Mouse (Mus musculus) embryonic facial prominence, embryonic 15.5 days (tissue): ENCODE data around the gene Rnf26. TPM values are rescaled to one million over a fixed set of nuclear protein-coding genes. Genes with fewer than 3 reads are reported as not detected.

Experiments used
- ATAC-seq: fragments of 200-750 bp; cut with Nextera tagmentation; 2 replicates; pipeline ENCODE4 v1.8.0; 2017; ENCODE audit warnings: low read depth, moderate TSS enrichment; ENCODE audit not compliant: insufficient number of reproducible peaks, low FRiP score, low TSS enrichment
- H3K27ac ChIP-seq: fragments of 300-500 bp; sonication (generic); replicated peaks from 2 replicates; pipeline ENCODE4 v1.5.1; 2015; ENCODE audit warnings: mild to moderate bottlenecking, inconsistent platforms
- H3K27me3 ChIP-seq: fragments of 300-500 bp; sonication (generic); 2 replicates; pipeline ENCODE4 v1.6.1; 2015; ENCODE audit warnings: inconsistent platforms
- H3K36me3 ChIP-seq: fragments of 300-500 bp; sonication (generic); 2 replicates; pipeline ENCODE4 v1.6.1; 2015; ENCODE audit warnings: mild to moderate bottlenecking, inconsistent platforms
- H3K4me1 ChIP-seq: fragments of 300-500 bp; sonication (generic); 2 replicates; pipeline ENCODE4 v1.6.1; 2015; ENCODE audit warnings: inconsistent platforms
- H3K4me2 ChIP-seq: fragments of 300-500 bp; sonication (generic); replicated peaks from 2 replicates; pipeline ENCODE4 v1.6.1; 2015; ENCODE audit warnings: mild to moderate bottlenecking, inconsistent platforms
- H3K4me3 ChIP-seq: fragments of 300-500 bp; sonication (generic); replicated peaks from 2 replicates; pipeline ENCODE4 v1.5.1; 2015; ENCODE audit warnings: mild to moderate bottlenecking, inconsistent platforms
- H3K9ac ChIP-seq: fragments of 300-500 bp; sonication (generic); 2 replicates; pipeline ENCODE4 v1.6.1; 2015; ENCODE audit warnings: inconsistent platforms
- H3K9me3 ChIP-seq: fragments of 300-500 bp; sonication (generic); replicated peaks from 2 replicates; pipeline ENCODE4 v1.6.1; 2016; ENCODE audit warnings: inconsistent platforms
- WGBS: fragments of 180-500 bp; shearing (Covaris S2); methylation state at CpG from one replicate; pipeline ENCODE4 v1.1.7; 2015; 5-methylcytosine and 5-hydroxymethylcytosine counted together
- polyA plus RNA-seq: library from polyadenylated mRNA; unstranded; fragments of >200 nt; fragmentation: Nextera tagmentation; extraction: Ambion mirVana; gene quantifications from 2 replicates; pipeline ENCODE4 v1.2.1, GENCODE M21; 2015

Gene Rnf26
- polyA plus RNA-seq, 1 experiment from 2014 or later = 68.0 TPM

GRCm38 (mm10) chr9:44087761-44088455 lies 25.4 kb downstream of the Rnf26 start:
- Histone ChIP-seq H3K27ac (peak overlapping the region; percentile 49), H3K4me3 (no peak overlapping the region), H3K4me1 (peaks cover 61% of the 10 kb centered on the region), H3K9me3 (no peaks in the 10 kb centered on the region), H3K27me3 (peaks cover 7% of the 10 kb centered on the region; the same call in 1 of the 2 replicates), H3K4me2 (peak overlapping the region; percentile 23), H3K36me3 (peaks cover 15% of the 10 kb centered on the region; the same call in 1 of the 2 replicates), H3K9ac (no peak overlapping the region)
- peak; percentile 51 for ATAC-seq
- 5% methylated on average over 15 of the region's 15 CpGs for WGBS

- Histone ChIP-seq H3K4me1 (peaks cover 61% of the 10 kb centered on the region), H3K4me3 (no peak overlapping the region), H3K4me2 (no peak overlapping the region; the same call in none of the 2 replicates), H3K9me3 (no peaks in the 10 kb centered on the region), H3K36me3 (peaks cover 6% of the 10 kb centered on the region; the same call in 1 of the 2 replicates), H3K27me3 (peaks cover 7% of the 10 kb centered on the region; the same call in 1 of the 2 replicates), H3K9ac (no peak overlapping the region), H3K27ac (no peak overlapping the region)
- no peak for ATAC-seq
- 36% methylated on average over 10 of the region's 10 CpGs for WGBS
Observed at GRCm38 (mm10) chr9:44086960-44087359, 26.4 kb downstream of the Rnf26 start.

DNA sequence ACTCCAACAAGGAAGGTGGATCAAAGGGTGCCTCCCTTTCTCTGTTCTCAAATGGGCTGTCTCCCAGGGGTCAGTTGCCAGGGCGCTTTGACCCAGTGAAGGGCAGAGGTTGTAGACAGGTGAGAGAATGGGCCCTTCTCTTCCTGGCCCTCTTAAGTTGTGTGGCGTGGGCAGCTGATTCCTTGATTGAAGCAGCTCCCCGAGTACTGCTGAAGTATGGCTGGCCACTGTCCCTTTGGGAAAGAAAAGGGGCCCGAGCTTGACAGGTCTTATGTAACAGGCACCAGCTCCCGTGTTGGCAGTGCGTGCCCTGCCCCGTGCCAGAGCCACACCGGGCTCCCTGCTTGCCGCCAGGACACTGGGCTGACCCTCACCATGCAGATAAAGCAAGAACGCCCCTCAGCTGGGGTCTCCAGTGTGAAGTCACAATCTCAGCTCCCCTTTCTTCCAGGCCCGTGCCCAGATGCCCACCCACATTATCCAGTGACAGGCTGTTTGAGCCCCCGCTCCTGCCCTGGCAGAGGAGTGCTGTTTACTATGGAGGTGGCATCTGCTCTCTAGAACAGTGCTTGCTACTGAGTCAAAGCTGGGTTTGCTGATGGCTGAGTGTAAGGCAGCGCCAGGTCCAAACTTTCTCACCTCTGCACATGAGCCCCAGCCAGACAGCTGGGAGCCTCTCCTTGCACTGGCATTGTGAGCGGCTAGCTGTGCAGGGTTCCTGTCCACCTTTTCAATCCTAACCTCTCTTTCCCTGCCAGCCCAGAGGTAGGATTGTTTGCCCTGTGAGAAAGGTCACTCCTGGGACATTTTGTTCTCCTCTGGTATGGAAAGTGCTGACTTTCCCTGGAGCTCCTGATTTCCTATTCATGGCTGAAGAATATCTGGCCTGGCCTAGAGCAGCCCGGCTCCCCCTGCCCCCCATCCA lies 27.3 kb downstream of the Rnf26 start:
- no peaks in the 10 kb centered on the region for H3K36me3 ChIP-seq
- peak overlapping the region; percentile 57; the same call in 1 of the 2 replicates for H3K4me3 ChIP-seq
- no peak overlapping the region for H3K9ac ChIP-seq
- H3K27me3 ChIP-seq = peaks cover 7% of the 10 kb centered on the region; the same call in 1 of the 2 replicates
- no peak for ATAC-seq
- H3K27ac ChIP-seq = no peak overlapping the region
- H3K9me3 ChIP-seq = no peaks in the 10 kb centered on the region
- peak overlapping the region; percentile 99 for H3K4me2 ChIP-seq
- H3K4me1 ChIP-seq = peaks cover 68% of the 10 kb centered on the region
- 72% methylated on average over 15 of the region's 15 CpGs for WGBS

DNA sequence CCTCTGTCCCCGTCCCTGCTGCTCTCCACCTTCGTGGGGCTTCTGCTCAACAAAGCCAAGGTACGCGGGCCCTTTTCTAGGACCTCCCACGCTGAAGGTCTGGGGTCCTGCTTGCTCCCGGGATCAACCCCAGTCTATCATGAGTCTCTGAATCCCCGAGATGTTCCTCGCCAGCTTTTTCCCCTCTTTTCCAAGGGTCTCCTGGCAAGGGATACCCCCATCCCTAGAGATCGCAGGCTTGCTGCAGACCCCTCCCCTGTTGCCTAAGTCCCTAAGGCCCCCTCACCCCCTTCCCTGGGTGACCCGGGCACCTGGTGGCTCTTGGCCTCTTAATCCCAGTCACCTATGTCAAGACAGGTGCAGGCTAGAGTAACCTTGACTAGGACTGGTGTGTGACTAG lies 28.0 kb downstream of the Rnf26 start:
- H3K27ac ChIP-seq = no peak overlapping the region
- no peaks in the 10 kb centered on the region for H3K9me3 ChIP-seq
- no peaks in the 10 kb centered on the region for H3K36me3 ChIP-seq
- peak overlapping the region; percentile 47 for H3K9ac ChIP-seq
- WGBS = 6% methylated on average over 10 of the region's 10 CpGs
- H3K4me2 ChIP-seq = peak overlapping the region; percentile 99
- H3K27me3 ChIP-seq = peaks cover 7% of the 10 kb centered on the region; the same call in 1 of the 2 replicates
- no peak for ATAC-seq
- peaks cover 74% of the 10 kb centered on the region for H3K4me1 ChIP-seq
- peak overlapping the region; percentile 57 for H3K4me3 ChIP-seq

DNA sequence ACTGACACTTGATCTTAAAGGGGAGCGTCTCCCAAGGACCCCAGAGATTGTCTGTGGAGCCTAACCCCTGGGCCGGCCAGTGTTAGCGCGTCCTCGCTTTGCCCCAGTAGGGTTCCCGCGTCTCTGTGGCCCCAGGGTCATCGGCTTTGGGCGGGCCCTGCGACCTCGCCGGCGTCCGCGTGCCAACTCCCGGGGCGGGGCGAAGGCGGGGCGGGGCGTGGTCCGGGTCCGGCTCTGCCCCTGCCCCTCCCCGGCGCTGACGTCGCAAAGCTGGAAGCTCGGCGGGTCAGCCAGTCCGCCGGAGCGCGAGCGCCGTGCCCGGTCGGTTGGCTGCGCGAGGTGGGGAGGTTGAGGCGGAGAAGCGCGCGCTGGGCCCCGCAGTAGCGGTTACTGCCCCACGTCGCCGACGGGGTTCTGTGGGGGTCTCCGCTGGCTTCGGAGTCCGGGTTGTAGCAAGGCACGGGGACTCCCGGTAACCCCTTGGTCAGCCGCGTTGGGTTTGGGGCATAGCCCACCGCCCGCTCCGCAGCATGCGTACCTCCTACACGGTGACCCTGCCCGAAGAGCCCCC lies 28.6 kb downstream of the Rnf26 start:
- ATAC-seq = peak; percentile 76
- Histone ChIP-seq H3K27me3 (peaks cover 7% of the 10 kb centered on the region; the same call in 1 of the 2 replicates), H3K4me1 (peaks cover 75% of the 10 kb centered on the region)

GRCm38 (mm10) chr9:44084236-44084635 lies 29.1 kb downstream of the Rnf26 start:
- no peak for ATAC-seq
- peaks cover 70% of the 10 kb centered on the region for H3K4me1 ChIP-seq
- no peak overlapping the region for H3K27ac ChIP-seq
- WGBS = 1% methylated on average over 14 of the region's 14 CpGs
- peak overlapping the region; percentile 57 for H3K4me3 ChIP-seq
- no peaks in the 10 kb centered on the region for H3K36me3 ChIP-seq
- H3K4me2 ChIP-seq = peak overlapping the region; percentile 99
- no peaks in the 10 kb centered on the region for H3K9me3 ChIP-seq
- peaks cover 7% of the 10 kb centered on the region; the same call in 1 of the 2 replicates for H3K27me3 ChIP-seq
- H3K9ac ChIP-seq = 0 out of 2 replicates have a peak overlapping the region, but pooled peaks have one; percentile 47

More for the DNA sequence above, 28.6 kb downstream of the Rnf26 start:
- WGBS = under 1% methylated on average over 61 of the region's 62 CpGs
- no peak overlapping the region for H3K27ac ChIP-seq
- peak overlapping the region; percentile 57 for H3K4me3 ChIP-seq
- no peaks in the 10 kb centered on the region for H3K36me3 ChIP-seq
- peak overlapping the region; percentile 47 for H3K9ac ChIP-seq
- H3K4me2 ChIP-seq = peak overlapping the region; percentile 99
- no peaks in the 10 kb centered on the region for H3K9me3 ChIP-seq

DNA sequence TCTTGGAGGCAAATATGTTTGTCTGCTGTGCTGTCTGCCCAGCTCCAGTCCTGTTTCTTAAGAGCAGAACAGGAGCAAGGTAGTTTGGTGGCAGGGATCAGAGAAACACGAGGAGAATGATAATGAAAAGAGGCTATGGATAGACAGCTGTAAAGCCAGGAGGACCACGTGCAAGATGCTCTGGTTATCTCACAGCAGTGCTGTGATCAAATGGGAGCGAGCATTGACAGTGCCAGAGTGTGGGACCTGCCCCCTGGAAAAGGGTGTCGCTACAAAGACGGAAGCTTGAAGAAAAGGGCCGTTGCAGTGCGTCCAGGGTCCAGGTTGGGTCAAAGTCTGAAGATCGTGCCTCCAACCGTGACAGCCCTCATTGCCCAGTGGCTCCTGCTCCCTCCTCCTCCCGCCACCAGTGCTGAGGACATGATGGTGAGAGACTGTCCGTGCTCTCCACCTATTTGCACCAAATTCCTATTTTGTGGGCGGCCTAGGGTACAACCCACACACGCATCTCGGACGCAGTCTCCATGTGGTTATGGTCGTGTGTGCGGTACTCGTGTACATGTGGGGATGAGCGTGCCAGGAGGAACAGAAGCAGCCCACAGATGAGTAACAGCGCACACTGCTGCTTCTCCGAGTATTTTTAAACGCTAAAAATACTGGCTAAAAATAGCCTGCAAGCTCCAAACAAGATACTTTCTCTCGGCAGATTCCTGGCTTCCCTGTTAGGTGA lies 29.8 kb downstream of the Rnf26 start:
- no peak overlapping the region for H3K9ac ChIP-seq

GRCm38 (mm10) chr9:44082266-44082665 lies 31.1 kb downstream of the Rnf26 start:
- H3K27me3 ChIP-seq = peaks cover 7% of the 10 kb centered on the region; the same call in 1 of the 2 replicates
- no peaks in the 10 kb centered on the region for H3K36me3 ChIP-seq
- no peak overlapping the region for H3K4me2 ChIP-seq
- H3K9me3 ChIP-seq = no peaks in the 10 kb centered on the region
- peaks cover 64% of the 10 kb centered on the region for H3K4me1 ChIP-seq
- no peak overlapping the region for H3K27ac ChIP-seq
- ATAC-seq = no peak
- WGBS = 80% methylated on average over 5 of the region's 5 CpGs
- no peak overlapping the region for H3K9ac ChIP-seq
- no peak overlapping the region for H3K4me3 ChIP-seq

More for the DNA sequence above, 29.8 kb downstream of the Rnf26 start:
- Histone ChIP-seq H3K27me3 (peaks cover 7% of the 10 kb centered on the region; the same call in 1 of the 2 replicates), H3K9me3 (no peaks in the 10 kb centered on the region), H3K27ac (0 out of 2 replicates have a peak overlapping the region, but pooled peaks have one; percentile 52), H3K4me3 (peak overlapping the region; percentile 57), H3K4me1 (peaks cover 69% of the 10 kb centered on the region), H3K4me2 (peak overlapping the region; percentile 99), H3K36me3 (no peaks in the 10 kb centered on the region)
- no peak for ATAC-seq
- 10% methylated on average over 23 of the region's 23 CpGs for WGBS

DNA sequence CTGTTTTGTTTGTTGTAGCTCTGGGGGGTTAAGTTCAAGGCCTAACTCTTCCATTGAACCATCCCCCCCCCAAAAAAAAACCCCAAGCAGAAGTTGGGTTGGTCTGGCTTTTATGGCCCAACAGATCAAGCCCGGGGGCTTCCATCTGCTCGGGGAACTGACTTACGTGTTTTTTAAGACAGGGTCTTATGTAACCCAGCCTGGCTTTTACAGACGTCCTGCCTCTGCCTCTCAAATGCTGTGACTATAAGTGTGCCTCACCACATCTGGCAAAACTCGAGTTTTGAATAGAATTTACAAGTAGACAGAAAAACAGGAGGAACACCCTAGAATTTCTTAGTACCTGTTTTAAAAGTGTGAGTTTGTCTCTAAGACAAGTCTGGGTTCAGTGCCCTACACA lies 31.7 kb downstream of the Rnf26 start:
- no peaks in the 10 kb centered on the region for H3K9me3 ChIP-seq
- no peak for ATAC-seq
- H3K4me3 ChIP-seq = no peak overlapping the region
- no peak overlapping the region for H3K4me2 ChIP-seq
- no peak overlapping the region for H3K27ac ChIP-seq
- peaks cover 61% of the 10 kb centered on the region for H3K4me1 ChIP-seq
- H3K36me3 ChIP-seq = no peaks in the 10 kb centered on the region
- WGBS = 49% methylated on average over 5 of the region's 5 CpGs
- no peak overlapping the region for H3K9ac ChIP-seq
- H3K27me3 ChIP-seq = peaks cover 7% of the 10 kb centered on the region; the same call in 1 of the 2 replicates

GRCm38 (mm10) chr9:44080953-44081352 lies 32.4 kb downstream of the Rnf26 start:
- no peaks in the 10 kb centered on the region for H3K36me3 ChIP-seq
- H3K4me1 ChIP-seq = peaks cover 61% of the 10 kb centered on the region
- H3K27ac ChIP-seq = no peak overlapping the region
- 67% methylated on average over 5 of the region's 5 CpGs for WGBS
- no peak for ATAC-seq
- peaks cover 3% of the 10 kb centered on the region; the same call in 1 of the 2 replicates for H3K27me3 ChIP-seq
- H3K9me3 ChIP-seq = no peaks in the 10 kb centered on the region
- H3K4me3 ChIP-seq = no peak overlapping the region
- H3K4me2 ChIP-seq = no peak overlapping the region
- H3K9ac ChIP-seq = no peak overlapping the region
